Mouse (Mus musculus): ENCODE measurements around the gene Skp1a. TPM values are rescaled to one million over a fixed set of nuclear protein-coding genes. Genes with fewer than 3 reads are reported as not detected.

Skp1a gene
- polyA plus RNA-seq, 1 experiment from 2014 or later, result 976 TPM

GRCm38 (mm10) chr11:52257376-52257775, 25.6 kb downstream of the Skp1a start:
- Histone ChIP-seq H3K4me2 (no peak overlapping the region), H3K4me1 (replicated peaks) (peaks cover 5% of the 10 kb centered on the region), H3K36me3 (peaks cover 41% of the 10 kb centered on the region; the same call in 1 of the 2 replicates), H3K4me3 (replicated peaks) (no peak overlapping the region), H3K9ac (replicated peaks) (no peak overlapping the region), H3K27ac (no peak overlapping the region), H3K9me3 (no peaks in the 10 kb centered on the region), H3K27me3 (no peaks in the 10 kb centered on the region)
- ATAC-seq (ENCODE audit: insufficient number of reproducible peaks, insufficient read depth, low FRiP score, low TSS enrichment, low read depth), result no peak
- WGBS, result 81% methylated on average over 3 of the region's 3 CpGs

DNA sequence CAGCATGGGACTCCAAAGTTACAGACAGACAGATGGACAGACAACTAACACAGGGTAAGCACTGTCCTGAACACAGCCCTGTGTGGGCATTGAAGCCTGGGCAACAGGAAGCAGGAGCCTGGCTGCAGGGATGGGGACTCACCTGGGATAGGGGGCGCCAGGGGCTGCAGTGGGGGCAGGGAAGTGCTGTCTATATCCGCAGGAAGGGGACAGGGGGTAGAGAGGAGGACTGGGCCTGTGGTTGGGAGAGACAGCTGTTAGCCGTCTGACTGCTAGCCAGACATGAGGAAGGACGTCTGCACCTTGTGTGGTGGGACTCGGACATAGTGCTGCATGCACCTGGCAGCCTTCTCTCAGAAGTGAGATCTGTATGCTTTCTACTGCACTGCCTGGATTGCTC, 26.9 kb downstream of the Skp1a start:
- no peaks in the 10 kb centered on the region for H3K27me3 ChIP-seq
- H3K27ac ChIP-seq, result no peak overlapping the region
- ATAC-seq (ENCODE audit: insufficient number of reproducible peaks, insufficient read depth, low FRiP score, low TSS enrichment, low read depth), result no peak
- peaks cover 5% of the 10 kb centered on the region for H3K4me1 ChIP-seq (replicated peaks)
- WGBS, result 68% methylated on average over 5 of the region's 5 CpGs
- H3K9ac ChIP-seq (replicated peaks), result no peak overlapping the region
- no peaks in the 10 kb centered on the region for H3K9me3 ChIP-seq
- H3K4me3 ChIP-seq (replicated peaks), result no peak overlapping the region
- peaks cover 36% of the 10 kb centered on the region; the same call in 1 of the 2 replicates for H3K36me3 ChIP-seq
- no peak overlapping the region for H3K4me2 ChIP-seq

DNA sequence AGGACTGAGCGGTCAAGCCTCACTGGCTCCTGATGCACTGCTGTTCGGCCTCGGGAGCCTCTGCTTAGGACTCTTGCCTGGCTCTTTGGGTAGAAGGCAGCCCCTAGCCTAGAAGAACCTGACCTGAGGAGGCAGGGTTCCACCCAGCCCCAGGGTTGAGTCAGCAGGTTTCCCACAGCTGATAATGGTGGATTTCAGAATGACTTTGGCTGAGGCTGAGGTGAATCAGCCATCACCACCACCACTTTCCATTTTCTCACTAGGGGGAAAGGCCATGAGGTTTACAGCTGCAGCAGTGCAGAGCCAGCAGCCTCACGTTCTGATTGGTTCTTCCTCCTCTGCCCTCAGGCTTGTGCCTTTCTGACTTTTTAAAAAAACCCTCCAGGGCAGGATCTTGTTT, 29.1 kb downstream of the Skp1a start:
- no peaks in the 10 kb centered on the region for H3K27me3 ChIP-seq
- no peak overlapping the region for H3K4me3 ChIP-seq (replicated peaks)
- H3K4me1 ChIP-seq (replicated peaks), result peaks cover 17% of the 10 kb centered on the region
- ATAC-seq (ENCODE audit: insufficient number of reproducible peaks, insufficient read depth, low FRiP score, low TSS enrichment, low read depth), result no peak
- no peak overlapping the region for H3K27ac ChIP-seq
- H3K9me3 ChIP-seq, result no peaks in the 10 kb centered on the region
- H3K4me2 ChIP-seq, result no peak overlapping the region
- 89% methylated on average over 4 of the region's 4 CpGs for WGBS
- peaks cover 36% of the 10 kb centered on the region; the same call in 1 of the 2 replicates for H3K36me3 ChIP-seq
- H3K9ac ChIP-seq (replicated peaks), result no peak overlapping the region

DNA sequence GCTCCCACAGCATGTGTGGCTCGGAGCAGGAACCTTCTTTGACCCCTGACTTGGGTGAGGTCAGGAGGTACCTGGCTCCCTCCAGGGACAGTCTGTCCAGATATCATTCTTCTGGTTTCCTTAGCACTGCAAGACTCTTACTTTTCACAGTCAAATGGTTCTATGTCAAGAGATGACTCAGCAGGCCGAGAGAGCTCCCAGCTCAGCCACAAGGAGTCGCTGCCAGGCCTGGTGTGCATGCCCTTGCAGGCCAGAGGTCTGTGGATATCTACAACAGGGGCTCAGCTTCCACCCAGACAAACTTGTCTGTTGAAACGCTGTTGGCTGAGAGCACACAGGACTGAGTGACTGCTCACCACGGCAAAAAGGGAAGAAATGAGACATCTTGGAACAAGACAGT, 30.1 kb downstream of the Skp1a start:
- Histone ChIP-seq H3K4me2 (no peak overlapping the region), H3K36me3 (peaks cover 28% of the 10 kb centered on the region; the same call in 1 of the 2 replicates), H3K4me3 (replicated peaks) (no peak overlapping the region), H3K4me1 (replicated peaks) (peaks cover 26% of the 10 kb centered on the region), H3K9me3 (no peaks in the 10 kb centered on the region), H3K27ac (no peak overlapping the region), H3K27me3 (no peaks in the 10 kb centered on the region), H3K9ac (replicated peaks) (no peak overlapping the region)
- no peak for ATAC-seq (ENCODE audit: insufficient number of reproducible peaks, insufficient read depth, low FRiP score, low TSS enrichment, low read depth)
- WGBS, result 57% methylated on average over 5 of the region's 5 CpGs

- Histone ChIP-seq H3K27me3 (no peaks in the 10 kb centered on the region), H3K4me2 (no peak overlapping the region), H3K4me3 (replicated peaks) (no peak overlapping the region), H3K27ac (no peak overlapping the region), H3K9me3 (no peaks in the 10 kb centered on the region), H3K9ac (replicated peaks) (no peak overlapping the region), H3K36me3 (peaks cover 25% of the 10 kb centered on the region; the same call in 1 of the 2 replicates), H3K4me1 (replicated peaks) (peaks cover 26% of the 10 kb centered on the region)
- ATAC-seq (ENCODE audit: insufficient number of reproducible peaks, insufficient read depth, low FRiP score, low TSS enrichment, low read depth), result no peak
- WGBS, result 90% methylated on average over 11 of the region's 11 CpGs
Observed at GRCm38 (mm10) chr11:52262338-52262737, 30.5 kb downstream of the Skp1a start.

- Histone ChIP-seq H3K4me2 (no peak overlapping the region), H3K36me3 (peaks cover 6% of the 10 kb centered on the region; the same call in 1 of the 2 replicates), H3K27ac (no peak overlapping the region), H3K4me1 (replicated peaks) (peaks cover 30% of the 10 kb centered on the region), H3K4me3 (replicated peaks) (no peak overlapping the region), H3K9ac (replicated peaks) (no peak overlapping the region), H3K27me3 (no peaks in the 10 kb centered on the region), H3K9me3 (no peaks in the 10 kb centered on the region)
- WGBS, result 78% methylated on average over 7 of the region's 7 CpGs
- ATAC-seq (ENCODE audit: insufficient number of reproducible peaks, insufficient read depth, low FRiP score, low TSS enrichment, low read depth), result no peak
Observed at GRCm38 (mm10) chr11:52264871-52265270, 33.1 kb downstream of the Skp1a start.

DNA sequence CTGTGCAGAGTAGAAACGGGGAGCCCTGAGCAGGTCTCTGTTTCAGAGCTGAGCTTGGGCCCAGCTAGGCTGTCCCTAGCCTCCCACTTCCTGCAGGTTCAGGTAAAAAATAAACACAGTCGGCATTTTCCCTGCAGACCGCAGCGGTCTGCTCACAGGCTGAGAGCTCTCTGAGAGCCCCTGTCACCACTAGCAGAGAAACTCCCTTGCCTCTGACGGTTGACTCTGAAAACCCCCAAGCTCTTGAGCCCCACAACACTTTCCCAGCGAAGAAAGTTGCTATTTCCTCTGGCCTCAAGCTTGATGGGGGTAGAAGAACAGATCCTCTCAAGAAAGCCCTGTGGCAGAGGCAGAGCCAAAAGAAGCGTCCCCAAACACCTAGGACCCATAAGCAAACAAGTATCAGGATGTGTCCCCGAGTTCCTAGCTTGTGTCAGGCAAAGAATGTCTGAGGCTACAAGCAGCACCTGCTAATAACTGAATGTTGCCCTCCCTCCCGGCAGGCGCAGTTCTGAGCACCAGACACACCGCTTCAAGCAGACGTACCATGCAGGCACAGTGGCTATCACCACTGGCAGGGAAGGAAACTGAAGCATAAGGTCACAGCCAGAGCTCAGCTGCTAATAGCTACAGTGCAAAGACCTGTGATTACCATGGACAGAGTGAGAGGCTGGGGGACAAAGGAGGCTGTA, 34.0 kb downstream of the Skp1a start:
- H3K4me1 ChIP-seq (replicated peaks), result peaks cover 26% of the 10 kb centered on the region
- H3K4me3 ChIP-seq (replicated peaks), result no peak overlapping the region
- H3K9me3 ChIP-seq, result no peaks in the 10 kb centered on the region
- no peaks in the 10 kb centered on the region for H3K36me3 ChIP-seq
- H3K9ac ChIP-seq (replicated peaks), result no peak overlapping the region
- H3K27ac ChIP-seq, result no peak overlapping the region
- WGBS, result 72% methylated on average over 12 of the region's 12 CpGs
- no peak overlapping the region for H3K4me2 ChIP-seq
- no peak for ATAC-seq (ENCODE audit: insufficient number of reproducible peaks, insufficient read depth, low FRiP score, low TSS enrichment, low read depth)
- H3K27me3 ChIP-seq, result no peaks in the 10 kb centered on the region

- Histone ChIP-seq H3K4me1 (replicated peaks) (peaks cover 32% of the 10 kb centered on the region), H3K36me3 (no peaks in the 10 kb centered on the region), H3K9ac (replicated peaks) (no peak overlapping the region), H3K4me2 (no peak overlapping the region), H3K9me3 (no peaks in the 10 kb centered on the region), H3K27me3 (no peaks in the 10 kb centered on the region), H3K4me3 (replicated peaks) (no peak overlapping the region), H3K27ac (no peak overlapping the region)
- WGBS, result 88% methylated on average over 5 of the region's 5 CpGs
- ATAC-seq (ENCODE audit: insufficient number of reproducible peaks, insufficient read depth, low FRiP score, low TSS enrichment, low read depth), result no peak
Observed at GRCm38 (mm10) chr11:52267271-52267670, 35.5 kb downstream of the Skp1a start.

DNA sequence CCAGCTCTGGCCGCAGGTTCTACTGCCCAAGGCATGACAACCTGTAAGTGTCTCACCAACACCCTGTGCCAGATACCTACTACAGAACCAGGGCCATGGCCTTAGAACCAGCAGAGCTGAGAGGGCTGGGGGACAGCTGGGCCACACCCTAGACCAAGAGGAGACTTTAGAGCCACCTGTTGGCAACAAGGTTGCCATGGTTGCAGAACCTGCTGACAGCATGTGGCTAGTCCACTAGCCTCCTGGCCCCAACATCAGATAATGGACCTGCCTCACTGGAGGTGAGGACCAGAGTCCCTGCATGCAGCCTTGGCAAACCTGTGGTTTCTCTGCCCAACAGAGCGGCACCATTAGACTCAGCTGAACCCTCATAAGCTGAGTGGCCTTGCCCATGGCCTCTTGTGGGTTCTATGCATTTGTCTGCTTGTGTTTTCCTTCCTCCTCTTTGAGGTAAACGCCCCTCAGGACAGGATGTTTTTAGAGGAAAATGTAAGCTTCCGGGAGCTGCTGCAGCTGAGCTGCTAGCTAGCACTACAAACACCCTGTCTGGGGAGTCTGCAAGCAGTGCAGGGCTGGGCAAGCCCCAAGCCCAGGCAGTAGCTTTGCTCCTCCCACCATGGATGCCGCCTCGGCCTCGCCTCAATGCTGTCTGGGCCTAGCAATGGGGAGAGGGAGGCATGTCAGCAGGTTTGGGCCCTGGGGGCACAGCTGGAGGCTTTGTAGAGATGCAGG, 36.5 kb downstream of the Skp1a start:
- H3K4me2 ChIP-seq, result no peak overlapping the region
- H3K4me1 ChIP-seq (replicated peaks), result peaks cover 42% of the 10 kb centered on the region
- H3K9me3 ChIP-seq, result no peaks in the 10 kb centered on the region
- no peaks in the 10 kb centered on the region for H3K27me3 ChIP-seq
- H3K27ac ChIP-seq, result 0 out of 2 replicates have a peak overlapping the region, but pooled peaks have one; percentile 1
- H3K4me3 ChIP-seq (replicated peaks), result no peak overlapping the region
- H3K36me3 ChIP-seq, result no peaks in the 10 kb centered on the region
- 75% methylated on average over 7 of the region's 7 CpGs for WGBS
- H3K9ac ChIP-seq (replicated peaks), result no peak overlapping the region
- no peak for ATAC-seq (ENCODE audit: insufficient number of reproducible peaks, insufficient read depth, low FRiP score, low TSS enrichment, low read depth)

DNA sequence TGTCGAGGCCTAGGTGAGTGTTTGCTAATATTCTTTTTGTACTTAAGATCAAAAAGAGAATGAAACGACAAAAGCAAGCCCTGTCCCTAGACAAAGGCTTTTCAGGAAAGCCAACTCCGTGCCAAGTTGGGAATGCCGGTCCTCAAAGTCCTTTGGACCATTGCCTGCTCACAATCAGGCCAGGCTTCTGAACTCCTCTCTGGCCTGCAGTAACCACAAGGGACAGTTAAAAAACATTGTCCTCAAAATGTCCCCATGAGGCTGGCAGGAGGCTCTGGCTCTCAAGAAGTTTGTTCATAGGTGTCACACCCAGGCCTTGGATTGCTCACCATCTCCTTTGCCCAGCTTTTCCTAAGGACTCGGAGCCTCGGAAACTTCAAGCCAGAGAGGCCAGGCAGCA, 38.0 kb downstream of the Skp1a start:
- 98% methylated on average over 6 of the region's 6 CpGs for WGBS
- no peak for ATAC-seq (ENCODE audit: insufficient number of reproducible peaks, insufficient read depth, low FRiP score, low TSS enrichment, low read depth)
- Histone ChIP-seq H3K4me2 (no peak overlapping the region), H3K27ac (no peak overlapping the region), H3K9ac (replicated peaks) (no peak overlapping the region), H3K36me3 (no peaks in the 10 kb centered on the region), H3K4me3 (replicated peaks) (no peak overlapping the region), H3K4me1 (replicated peaks) (peaks cover 42% of the 10 kb centered on the region), H3K27me3 (no peaks in the 10 kb centered on the region), H3K9me3 (no peaks in the 10 kb centered on the region)

DNA sequence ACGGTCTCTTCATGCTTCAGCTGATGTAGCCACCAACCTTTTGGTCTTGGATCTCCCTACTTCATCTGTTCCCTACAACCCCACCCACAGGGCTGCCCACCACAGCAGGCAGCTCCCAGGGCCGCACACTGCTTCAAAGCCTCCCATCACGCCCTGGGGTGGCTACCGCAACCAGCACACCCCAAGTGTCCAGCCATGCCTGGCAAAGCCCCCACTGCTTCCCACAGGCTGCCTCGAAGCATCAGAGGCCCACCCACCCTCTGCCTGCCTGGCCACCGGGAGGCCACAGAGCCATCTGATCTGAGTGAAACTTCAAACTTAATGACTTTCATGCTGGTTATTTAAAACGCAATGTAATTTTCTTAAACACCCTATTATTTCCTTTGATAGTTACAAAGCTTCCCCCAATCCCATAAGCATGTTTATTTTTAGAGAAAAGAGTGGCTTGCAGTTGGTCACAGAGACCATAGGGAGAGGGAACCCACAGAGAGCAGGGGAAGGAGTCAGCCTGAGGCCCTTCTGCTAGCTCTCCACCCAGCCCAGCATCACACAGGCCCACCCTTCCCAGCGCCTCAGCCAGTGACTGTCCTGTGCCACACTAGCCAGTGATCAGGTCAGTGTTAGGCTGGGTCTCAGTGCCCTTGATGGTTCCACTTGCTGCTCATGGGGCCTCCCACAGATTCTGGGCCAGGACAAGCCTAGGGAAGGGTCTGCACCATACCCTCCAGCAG, 40.1 kb downstream of the Skp1a start:
- Histone ChIP-seq H3K36me3 (no peaks in the 10 kb centered on the region), H3K4me3 (replicated peaks) (no peak overlapping the region), H3K4me1 (replicated peaks) (peaks cover 23% of the 10 kb centered on the region), H3K4me2 (no peak overlapping the region), H3K27me3 (no peaks in the 10 kb centered on the region), H3K9me3 (no peaks in the 10 kb centered on the region), H3K9ac (replicated peaks) (no peak overlapping the region; the same call in 1 of the 2 replicates), H3K27ac (no peak overlapping the region)
- WGBS, result 58% methylated on average over 8 of the region's 8 CpGs
- ATAC-seq (ENCODE audit: insufficient number of reproducible peaks, insufficient read depth, low FRiP score, low TSS enrichment, low read depth), result 0 out of 2 replicates have a peak, but pooled peaks have one; percentile 28
